Mouse (Mus musculus) skeletal muscle tissue, adult 2 months (tissue): ENCODE data around the gene Alg9.

Source experiments
- DNase-seq: peaks from one replicate; pipeline ENCODE4 v3.0.0-alpha.2; 2012; ENCODE audit warnings: low read depth, low spot score

Alg9 gene

GRCm38 (mm10) chr9:50885600-50885987 lies 110.8 kb downstream of the Alg9 start:
- peak; percentile 64 for DNase-seq

DNA sequence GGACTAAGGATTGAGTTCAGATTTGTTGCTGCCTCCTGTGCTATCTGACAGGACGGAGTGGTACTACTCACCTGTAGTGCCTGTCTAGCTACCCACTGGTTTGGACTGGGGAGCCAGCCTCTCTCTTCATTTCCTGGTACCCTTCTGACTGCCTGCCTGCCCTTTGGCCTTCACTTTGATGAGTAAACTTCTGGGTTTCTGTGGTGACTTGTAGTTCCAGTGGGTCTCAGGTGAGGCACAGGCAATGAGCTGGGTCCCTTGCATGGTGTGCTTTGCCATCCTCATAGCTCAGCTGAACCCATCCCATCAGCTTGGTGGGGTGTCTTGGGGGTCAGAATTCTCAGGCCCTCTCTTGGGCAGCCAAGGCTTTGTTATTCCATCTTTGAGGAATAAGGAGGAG lies 112.1 kb downstream of the Alg9 start:
- DNase-seq = no peak

DNA sequence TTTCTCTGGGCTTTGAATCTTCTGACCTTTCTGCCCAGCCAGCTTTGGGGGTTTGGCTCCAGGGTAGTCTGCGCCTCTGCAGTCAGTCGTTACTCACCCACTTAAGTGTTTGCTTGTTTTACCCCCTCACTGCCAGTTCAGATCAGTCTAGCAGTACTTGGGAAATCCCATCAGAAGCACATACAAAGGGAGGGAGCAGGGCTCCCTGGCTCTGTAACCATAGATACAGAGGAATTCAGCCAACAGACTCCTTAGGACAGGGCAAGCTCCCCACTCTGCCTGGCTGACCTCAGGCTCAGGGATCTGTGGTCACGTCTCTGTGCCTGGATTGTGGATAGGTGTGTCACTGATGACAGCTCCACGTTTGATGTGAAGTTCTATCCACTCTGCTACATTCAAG lies 112.5 kb downstream of the Alg9 start:
- DNase-seq = peak; percentile 80

GRCm38 (mm10) chr9:50889211-50889610 lies 114.4 kb downstream of the Alg9 start:
- peak; percentile 82 for DNase-seq

- DNase-seq = peak; percentile 62
These were observed 115.1 kb downstream of the Alg9 start for GRCm38 (mm10) chr9:50889964-50890363.

- DNase-seq = peak; percentile 52
These were observed 115.8 kb downstream of the Alg9 start for GRCm38 (mm10) chr9:50890494-50891090.
